Mouse (Mus musculus) ES-E14 (cell line): ENCODE measurements at regions not wholly inside any gene's neighbourhood (a gene's known extent, or its start where the extent isn't known, plus 50 kb on each side); places are given as distances from the start of the nearest gene placed in this dataset.

Source experiments
- DNase-seq: peaks from one replicate; pipeline ENCODE4 v3.0.0-alpha.2; 2013; ENCODE audit warnings: low read depth, low spot score
- H3K27ac ChIP-seq: 2 replicates; pipeline ENCODE4 v1.5.1; 2012; ENCODE audit warnings: low read depth, mild to moderate bottlenecking, low read length, moderate library complexity, mixed read lengths; ENCODE audit not compliant: poor library complexity, insufficient read depth, severe bottlenecking
- H3K36me3 ChIP-seq: 2 replicates; pipeline ENCODE4 v1.6.1; 2012; ENCODE audit warnings: mild to moderate bottlenecking, low read length, moderate library complexity, mixed read lengths; ENCODE audit not compliant: control insufficient read depth, poor library complexity, insufficient read depth, severe bottlenecking
- H3K4me1 ChIP-seq, 2 experiments: fragments of 150-350 bp in 1 of 2; sonication (generic) in 1 of 2; 2 replicates each; pipeline ENCODE4 v1.6.1; 2012; ENCODE audit warnings: low read length in 2 of 2, mild to moderate bottlenecking in 1 of 2, mixed read lengths in 1 of 2; ENCODE audit not compliant: control insufficient read depth in 2 of 2, insufficient read depth in 2 of 2, poor library complexity in 1 of 2
- H3K4me3 ChIP-seq, 2 experiments: fragments of 150-350 bp in 1 of 2; sonication (generic) in 1 of 2; 2 replicates each; pipeline ENCODE4 v1.5.1; 2012; ENCODE audit warnings: low read length in 2 of 2, low read depth in 1 of 2, mild to moderate bottlenecking in 1 of 2, mixed read lengths in 1 of 2; ENCODE audit not compliant: insufficient read depth in 1 of 2, poor library complexity in 1 of 2, severe bottlenecking in 1 of 2
- H3K9ac ChIP-seq: 2 replicates; pipeline ENCODE4 v1.6.1; 2012; ENCODE audit warnings: low read depth, mild to moderate bottlenecking, low read length, mixed read lengths; ENCODE audit not compliant: poor library complexity, insufficient read depth, severe bottlenecking
- H3K9me3 ChIP-seq: fragments of 150-350 bp; sonication (generic); 2 replicates; pipeline ENCODE4 v1.6.1; 2012; ENCODE audit warnings: low read depth, mild to moderate bottlenecking, low read length; ENCODE audit not compliant: control insufficient read depth, insufficient read depth
- CHD2 ChIP-seq: IDR thresholded peaks from 2 replicates; pipeline ENCODE4 v1.6.1; 2014; ENCODE audit warnings: mild to moderate bottlenecking, low read depth, low read length, inconsistent platforms
- HCFC1 ChIP-seq: IDR thresholded peaks from 2 replicates; pipeline ENCODE4 v1.6.1; 2012; ENCODE audit warnings: low read length, inconsistent platforms, borderline replicate concordance; ENCODE audit not compliant: insufficient read depth
- MAFK ChIP-seq: IDR thresholded peaks from 2 replicates; pipeline ENCODE4 v1.6.1; 2014; ENCODE audit warnings: mild to moderate bottlenecking, low read depth, low read length, inconsistent platforms; ENCODE audit not compliant: insufficient read depth
- ZC3H11A ChIP-seq: IDR thresholded peaks from 2 replicates; pipeline ENCODE4 v1.6.1; 2012; ENCODE audit warnings: low read depth, mild to moderate bottlenecking, inconsistent platforms, low read length, borderline replicate concordance
- ZNF384 ChIP-seq: IDR thresholded peaks from 2 replicates; pipeline ENCODE4 v1.6.1; 2012; ENCODE audit warnings: low read depth, low read length, inconsistent platforms
- in situ Hi-C, 2 experiments: fragments of 600-800 bp; cut with MboI; formaldehyde crosslinking; loops; one replicate each; pipeline ENCODE4 v1.15.1; 2025; ENCODE audit warnings: low sequenced_read_pairs in 2 of 2, inconsistent platforms in 1 of 2; ENCODE audit not compliant: unreplicated experiment in 2 of 2

- H3K4me1 ChIP-seq: no peaks in the 10 kb centered on the region
- no peak for DNase-seq
- no peaks in the 10 kb centered on the region for H3K9me3 ChIP-seq
- no peak overlapping the region for H3K4me3 ChIP-seq
- no peak overlapping the region for H3K27ac ChIP-seq
- H3K9ac ChIP-seq: no peak overlapping the region
- in situ Hi-C loops: no loop called here
- TF ChIP-seq HCFC1 (no peak), ZNF384 (no peak), ZC3H11A (no peak), CHD2 (no peak), MAFK (no peak)
- H3K36me3 ChIP-seq: peaks cover under 1% of the 10 kb centered on the region; the same call in 1 of the 2 replicates
Observed at GRCm38 (mm10) chr6:31204839-31205238, 193.7 kb upstream of the Mkln1 start.

- no peak for TF ChIP-seq ZC3H11A
- TF ChIP-seq MAFK: no peak
- no peak for TF ChIP-seq HCFC1
- no peak for TF ChIP-seq CHD2
- no peak for TF ChIP-seq ZNF384
- H3K27ac ChIP-seq: no peak overlapping the region
Observed at GRCm38 (mm10) chr6:31206106-31206505, 192.4 kb upstream of the Mkln1 start.

GRCm38 (mm10) chr6:31207231-31207630 is 191.3 kb upstream of the Mkln1 start:
- Histone ChIP-seq H3K36me3 (peaks cover 2% of the 10 kb centered on the region; the same call in 1 of the 2 replicates), H3K9ac (no peak overlapping the region), H3K27ac (no peak overlapping the region), H3K4me1 (no peaks in the 10 kb centered on the region), H3K9me3 (no peaks in the 10 kb centered on the region), H3K4me3 (no peak overlapping the region)
- no peak for DNase-seq
- in situ Hi-C loops: no loop called here
- TF ChIP-seq ZC3H11A (no peak), MAFK (no peak), ZNF384 (no peak), HCFC1 (no peak), CHD2 (no peak)

More at GRCm38 (mm10) chr6:31206106-31206505, 192.4 kb upstream of the Mkln1 start:
- Histone ChIP-seq H3K36me3 (peaks cover 2% of the 10 kb centered on the region; the same call in 1 of the 2 replicates), H3K9me3 (no peaks in the 10 kb centered on the region), H3K4me3 (no peak overlapping the region), H3K4me1 (no peaks in the 10 kb centered on the region), H3K9ac (no peak overlapping the region)
- in situ Hi-C loops: no loop called here
- no peak for DNase-seq

GRCm38 (mm10) chr6:31208224-31208623 is 190.3 kb upstream of the Mkln1 start:
- no peaks in the 10 kb centered on the region for H3K4me1 ChIP-seq
- H3K4me3 ChIP-seq: no peak overlapping the region
- TF ChIP-seq HCFC1: no peak
- no peak for TF ChIP-seq ZC3H11A
- TF ChIP-seq CHD2: no peak
- no peak for TF ChIP-seq ZNF384
- no peak for TF ChIP-seq MAFK

More at GRCm38 (mm10) chr6:31208224-31208623, 190.3 kb upstream of the Mkln1 start:
- in situ Hi-C loops: no loop called here
- Histone ChIP-seq H3K36me3 (peaks cover 2% of the 10 kb centered on the region; the same call in 1 of the 2 replicates), H3K9me3 (no peaks in the 10 kb centered on the region), H3K27ac (no peak overlapping the region), H3K9ac (no peak overlapping the region)
- DNase-seq: no peak
